Mouse (Mus musculus): ENCODE data around the gene Rpl9. TPM values are rescaled to one million over a fixed set of nuclear protein-coding genes. Genes with fewer than 3 reads are reported as not detected.

Rpl9 gene
- total RNA-seq (2014; rRNA removed; ENCODE audit: low replicate concordance) (1,074 and 1,362 TPM in 2 replicates), polyA plus RNA-seq (2015; fragmentation: Nextera tagmentation; extraction: Ambion mirVana) (506 and 542 TPM in 2 replicates)

- peaks cover 47% of the 10 kb centered on the region for H3K36me3 ChIP-seq (replicated peaks; ENCODE audit: control insufficient read depth, insufficient read depth, low read length)
These were observed at the start of gene Rpl9, which contains the start of gene Lias for GRCm38 (mm10) chr5:65390648-65391644. Gene Rpl9 (minus strand): TSS chr5:65391444. Gene Lias (plus strand): TSS chr5:65391497.

GRCm38 (mm10) chr5:65438041-65438440, 46.8 kb upstream of the Rpl9 start:
- no peak overlapping the region for H3K4me2 ChIP-seq (ENCODE audit: low read depth, low read length)
- DNase-seq (ENCODE audit: low spot score) (no peak), ATAC-seq (ENCODE audit: insufficient read depth, low read depth) (no peak)
- H3K27ac ChIP-seq (ENCODE audit: low read depth): no peak overlapping the region
- no peaks in the 10 kb centered on the region for H3K9me3 ChIP-seq (replicated peaks; ENCODE audit: control insufficient read depth, low read length)
- no peak for TF ChIP-seq EP300 (IDR thresholded peaks at IDR 0.05; ENCODE audit: low read depth)
- no peak for TF ChIP-seq CTCF (IDR thresholded peaks at IDR 0.05; ENCODE audit: low read depth)
- H3K9ac ChIP-seq (replicated peaks; ENCODE audit: low read depth, low read length): no peak overlapping the region
- no peak overlapping the region for H3K4me3 ChIP-seq (ENCODE audit: low read depth, low read length)
- peaks cover 3% of the 10 kb centered on the region; the same call in 1 of the 2 replicates for H3K4me1 ChIP-seq (ENCODE audit: control insufficient read depth, insufficient read depth)
- H3K27me3 ChIP-seq (ENCODE audit: control insufficient read depth, insufficient read depth, low read length): no peaks in the 10 kb centered on the region
- no peaks in the 10 kb centered on the region for H3K36me3 ChIP-seq (replicated peaks; ENCODE audit: control insufficient read depth, insufficient read depth, low read length)

More at GRCm38 (mm10) chr5:65390648-65391644, at the start of gene Rpl9, which contains the start of gene Lias:
- peak; percentile 95 for DNase-seq (ENCODE audit: low spot score)
- ATAC-seq (ENCODE audit: insufficient read depth, low read depth): peak; percentile 97
- H3K4me3 ChIP-seq (ENCODE audit: low read depth, low read length): peak within 1 kb of the TSS; percentile 87
- peak; percentile 25; the same call in 1 of the 2 replicates for TF ChIP-seq EP300 (IDR thresholded peaks at IDR 0.05; ENCODE audit: low read depth)
- TF ChIP-seq CTCF (IDR thresholded peaks at IDR 0.05; ENCODE audit: low read depth): no peak
- no peaks in the 10 kb centered on the region for H3K27me3 ChIP-seq (ENCODE audit: control insufficient read depth, insufficient read depth, low read length)
- no peaks in the 10 kb centered on the region for H3K9me3 ChIP-seq (replicated peaks; ENCODE audit: control insufficient read depth, low read length)
- H3K9ac ChIP-seq (replicated peaks; ENCODE audit: low read depth, low read length): peak within 1 kb of the TSS; percentile 98
- WGBS: under 1% methylated on average over 83 of the region's 83 CpGs
- peaks cover 9% of the 10 kb centered on the region for H3K4me1 ChIP-seq (ENCODE audit: control insufficient read depth, insufficient read depth)
- H3K27ac ChIP-seq (ENCODE audit: low read depth): peak within 1 kb of the TSS; percentile 92
- H3K4me2 ChIP-seq (ENCODE audit: low read depth, low read length): peak within 1 kb of the TSS; percentile 80

DNA sequence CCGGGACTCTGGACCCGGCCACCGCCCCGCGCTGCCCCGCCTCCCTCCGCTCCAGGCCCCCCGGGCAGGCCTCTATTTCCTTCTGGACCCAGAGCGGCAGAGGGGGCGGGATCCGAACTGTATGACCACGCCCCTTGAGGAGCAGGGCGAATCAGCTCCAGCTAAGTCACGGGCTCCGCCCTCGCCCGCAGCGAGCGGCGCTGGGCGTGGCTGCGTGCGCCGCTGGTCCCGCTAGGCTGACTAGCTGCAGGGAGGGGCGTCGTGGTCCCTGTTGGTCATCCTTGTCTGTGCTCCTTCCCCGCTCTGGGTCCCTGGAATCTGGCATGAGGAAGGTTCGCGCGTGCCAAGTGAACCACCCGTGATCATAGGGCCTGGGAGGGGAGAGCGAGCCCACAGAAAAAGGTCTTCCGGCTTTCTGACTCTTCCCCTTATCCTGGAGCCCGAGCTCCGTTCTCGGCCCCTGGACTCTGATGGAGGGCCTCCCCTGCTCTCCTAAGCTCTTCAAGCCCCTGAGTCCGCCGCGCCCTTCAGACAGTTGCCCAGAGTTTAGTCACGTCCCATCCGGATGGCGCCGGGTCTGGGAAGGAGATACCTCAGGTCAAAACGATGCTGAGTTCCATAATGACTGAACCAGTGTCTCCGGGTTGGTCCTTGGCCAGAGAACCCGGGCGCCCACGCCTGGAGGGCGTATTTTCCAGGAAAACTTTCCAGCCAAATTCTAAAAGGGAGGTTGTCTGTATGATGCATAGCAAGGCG, 44.7 kb upstream of the Rpl9 start, which contains the start of gene Ugdh:
TSS of gene Ugdh (minus strand) at position 144 of the 756 bp plus-strand sequence.
- Histone ChIP-seq H3K4me2 (ENCODE audit: low read depth, low read length) (peak within 1 kb of the TSS; percentile 89), H3K27me3 (ENCODE audit: control insufficient read depth, insufficient read depth, low read length) (no peaks in the 10 kb centered on the region), H3K4me1 (ENCODE audit: control insufficient read depth, insufficient read depth) (peaks cover 3% of the 10 kb centered on the region; the same call in 1 of the 2 replicates), H3K36me3 (replicated peaks; ENCODE audit: control insufficient read depth, insufficient read depth, low read length) (no peaks in the 10 kb centered on the region), H3K9ac (replicated peaks; ENCODE audit: low read depth, low read length) (peak within 1 kb of the TSS; percentile 80), H3K4me3 (ENCODE audit: low read depth, low read length) (peak within 1 kb of the TSS; percentile 92), H3K27ac (ENCODE audit: low read depth) (peak within 1 kb of the TSS; percentile 96), H3K9me3 (replicated peaks; ENCODE audit: control insufficient read depth, low read length) (no peaks in the 10 kb centered on the region)
- TF ChIP-seq EP300 (IDR thresholded peaks at IDR 0.05; ENCODE audit: low read depth) (peak; percentile 48; the same call in 1 of the 2 replicates), CTCF (IDR thresholded peaks at IDR 0.05; ENCODE audit: low read depth) (0 out of 2 replicates have a peak, but pooled peaks have one; percentile 9)
- under 1% methylated on average over 51 of the region's 51 CpGs for WGBS
- DNase-seq (ENCODE audit: low spot score) (peak; percentile 98), ATAC-seq (ENCODE audit: insufficient read depth, low read depth) (peak; percentile 97)

DNA sequence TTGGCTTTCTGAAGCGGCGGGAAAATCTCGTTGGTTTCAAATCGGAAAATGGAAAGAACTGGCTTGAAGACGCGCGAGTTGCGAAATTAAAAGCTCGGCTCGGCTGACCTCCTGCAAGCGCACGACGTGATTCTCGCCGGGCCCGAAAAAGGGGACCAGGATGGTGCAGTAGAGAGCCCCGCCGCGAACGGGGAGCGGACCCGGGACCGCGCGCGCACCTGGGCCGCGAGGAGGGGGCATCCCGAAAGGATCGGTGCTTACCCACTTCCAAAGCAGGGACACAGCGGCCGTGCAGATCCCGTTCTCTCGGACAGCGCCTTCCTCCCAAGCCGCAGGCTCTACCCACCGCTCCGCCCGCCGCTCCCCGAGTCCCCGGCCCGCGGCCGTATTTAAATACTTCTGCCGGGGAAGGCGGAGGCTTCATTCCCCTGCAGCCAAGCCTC, 44.1 kb upstream of the Rpl9 start:
- under 1% methylated on average over 47 of the region's 47 CpGs for WGBS

More for the DNA sequence above, 44.1 kb upstream of the Rpl9 start:
- no peak; the same call in 1 of the 2 replicates for ATAC-seq (ENCODE audit: insufficient read depth, low read depth)
- H3K36me3 ChIP-seq (replicated peaks; ENCODE audit: control insufficient read depth, insufficient read depth, low read length): no peaks in the 10 kb centered on the region
- peaks cover 3% of the 10 kb centered on the region; the same call in 1 of the 2 replicates for H3K4me1 ChIP-seq (ENCODE audit: control insufficient read depth, insufficient read depth)
- DNase-seq (ENCODE audit: low spot score): no peak
- peak overlapping the region; percentile 89 for H3K4me2 ChIP-seq (ENCODE audit: low read depth, low read length)
- H3K9me3 ChIP-seq (replicated peaks; ENCODE audit: control insufficient read depth, low read length): no peaks in the 10 kb centered on the region
- peak overlapping the region; percentile 92 for H3K4me3 ChIP-seq (ENCODE audit: low read depth, low read length)
- H3K27ac ChIP-seq (ENCODE audit: low read depth): peak overlapping the region; percentile 96
- TF ChIP-seq CTCF (IDR thresholded peaks at IDR 0.05; ENCODE audit: low read depth) (no peak), EP300 (IDR thresholded peaks at IDR 0.05; ENCODE audit: low read depth) (no peak)
- no peaks in the 10 kb centered on the region for H3K27me3 ChIP-seq (ENCODE audit: control insufficient read depth, insufficient read depth, low read length)
- H3K9ac ChIP-seq (replicated peaks; ENCODE audit: low read depth, low read length): peak overlapping the region; percentile 80

Measured in heart, postnatal 0 days (tissue).